Mouse (Mus musculus) neural tube, embryonic 11.5 days (tissue): ENCODE results near the gene Rab1a. TPM values are rescaled to one million over a fixed set of nuclear protein-coding genes. Genes with fewer than 3 reads are reported as not detected.

Experiments used
- ATAC-seq: fragments of 200-750 bp; cut with Nextera tagmentation; 2 replicates; pipeline ENCODE4 v1.8.0; 2017; ENCODE audit warnings: moderate number of reproducible peaks, mild to moderate bottlenecking, moderate TSS enrichment, moderate library complexity; ENCODE audit not compliant: insufficient read depth, low FRiP score, low TSS enrichment
- DNase-seq: peaks from one replicate; pipeline ENCODE4 v3.0.0-alpha.2; 2015; ENCODE audit warnings: low spot score
- H3K27ac ChIP-seq: fragments of 300-500 bp; sonication (generic); 2 replicates; pipeline ENCODE4 v1.5.1; 2014; ENCODE audit warnings: low read depth, mild to moderate bottlenecking, low read length
- H3K27me3 ChIP-seq: fragments of 300-500 bp; sonication (generic); 2 replicates; pipeline ENCODE4 v1.6.1; 2014; ENCODE audit warnings: mild to moderate bottlenecking, low read length, mixed read lengths; ENCODE audit not compliant: control insufficient read depth, insufficient read depth
- H3K36me3 ChIP-seq: fragments of 300-500 bp; sonication (generic); 2 replicates; pipeline ENCODE4 v1.6.1; 2014; ENCODE audit warnings: mild to moderate bottlenecking, low read length, moderate library complexity, mixed read lengths; ENCODE audit not compliant: control insufficient read depth, insufficient read depth
- H3K4me1 ChIP-seq: fragments of 300-500 bp; sonication (generic); 2 replicates; pipeline ENCODE4 v1.6.1; 2014; ENCODE audit warnings: low read length, mixed read lengths; ENCODE audit not compliant: control insufficient read depth, insufficient read depth
- H3K4me2 ChIP-seq: fragments of 300-500 bp; sonication (generic); 2 replicates; pipeline ENCODE4 v1.6.1; 2014; ENCODE audit warnings: low read depth, mild to moderate bottlenecking, moderate library complexity
- H3K4me3 ChIP-seq: fragments of 300-500 bp; sonication (generic); 2 replicates; pipeline ENCODE4 v1.5.1; 2014; ENCODE audit warnings: low read depth, low read length
- H3K9ac ChIP-seq: fragments of 300-500 bp; sonication (generic); 2 replicates; pipeline ENCODE4 v1.6.1; 2014; ENCODE audit warnings: mild to moderate bottlenecking, low read length
- H3K9me3 ChIP-seq: fragments of 300-500 bp; sonication (generic); 2 replicates; pipeline ENCODE4 v1.6.1; 2016; ENCODE audit warnings: low read length; ENCODE audit not compliant: control insufficient read depth
- WGBS: fragments of 180-500 bp; shearing (Covaris S2); extraction: QIAGEN DNeasy Blood & Tissue Kit; methylation state at CpG from one replicate; pipeline ENCODE4 v1.1.7; 2014; 5-methylcytosine and 5-hydroxymethylcytosine counted together
- polyA plus RNA-seq: library from polyadenylated mRNA; unstranded; fragments of >200 nt; fragmentation: Nextera tagmentation; extraction: Ambion mirVana; gene quantifications from 2 replicates; pipeline ENCODE4 v1.2.1, GENCODE M21; 2014

Rab1a gene
- polyA plus RNA-seq, 1 experiment from 2014 or later: 253 TPM

DNA sequence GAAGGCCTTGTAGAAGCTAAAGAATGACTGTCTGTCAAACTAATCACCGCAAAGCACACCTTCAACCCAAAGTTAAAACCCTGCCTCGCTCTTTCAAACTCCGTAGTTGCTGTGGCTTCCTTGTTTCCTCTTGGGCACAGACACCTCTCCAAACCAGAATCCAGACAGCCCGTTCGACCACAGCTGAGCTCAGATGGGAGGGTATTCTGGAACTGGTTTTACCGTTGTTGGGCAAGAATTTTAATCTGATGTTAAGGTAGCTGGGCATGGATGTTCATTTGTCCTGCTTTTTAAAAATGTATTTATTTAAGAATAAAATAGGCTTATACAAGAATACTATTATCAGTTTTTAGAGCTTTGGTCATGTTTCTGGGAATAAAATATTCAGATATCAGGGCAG is 14.0 kb upstream of the Rab1a start:
- Histone ChIP-seq H3K4me1 (no peaks in the 10 kb centered on the region), H3K9ac (no peak overlapping the region), H3K27me3 (no peaks in the 10 kb centered on the region), H3K4me2 (no peak overlapping the region), H3K4me3 (no peak overlapping the region), H3K36me3 (no peaks in the 10 kb centered on the region), H3K9me3 (no peaks in the 10 kb centered on the region), H3K27ac (no peak overlapping the region)
- no peak for ATAC-seq
- WGBS: 78% methylated on average over 6 of the region's 6 CpGs
- DNase-seq: no peak

DNA sequence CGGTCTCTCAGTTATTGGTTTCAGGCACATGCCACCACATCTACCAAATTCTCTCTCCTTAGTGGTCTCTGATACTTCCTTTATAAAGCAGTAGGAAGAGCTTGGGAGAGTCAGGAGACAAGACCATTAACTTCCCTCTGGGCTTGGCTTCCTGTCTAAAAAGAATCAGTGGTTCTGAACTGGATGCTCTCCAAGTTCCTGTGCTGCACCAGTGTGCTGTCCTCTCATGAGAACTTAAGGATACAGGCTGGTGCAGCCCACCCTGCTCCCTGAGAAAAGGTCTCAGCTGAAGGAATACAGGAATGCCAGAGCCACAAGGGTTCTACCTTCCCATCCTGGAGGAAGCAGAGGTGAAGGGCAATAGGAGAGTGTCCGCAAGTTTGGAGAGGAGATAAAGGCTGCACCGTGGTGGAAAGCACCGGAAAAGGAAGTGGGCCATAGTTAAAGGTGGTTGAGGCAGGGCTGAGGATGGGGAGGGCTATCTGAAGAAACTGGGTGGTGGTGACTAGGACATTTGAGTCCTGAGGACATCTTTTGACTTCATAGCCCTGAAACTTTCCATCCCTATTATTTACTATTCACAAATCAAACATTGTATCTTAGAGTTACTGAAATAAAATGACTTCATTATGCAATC is 8.0 kb upstream of the Rab1a start:
- ATAC-seq (no peak), DNase-seq (no peak)
- no peak overlapping the region for H3K9ac ChIP-seq
- no peak overlapping the region for H3K4me3 ChIP-seq
- no peaks in the 10 kb centered on the region for H3K36me3 ChIP-seq
- no peaks in the 10 kb centered on the region for H3K27me3 ChIP-seq
- WGBS: 90% methylated on average over 4 of the region's 4 CpGs
- no peaks in the 10 kb centered on the region for H3K4me1 ChIP-seq
- H3K4me2 ChIP-seq: no peak overlapping the region
- H3K9me3 ChIP-seq: no peaks in the 10 kb centered on the region
- no peak overlapping the region for H3K27ac ChIP-seq

DNA sequence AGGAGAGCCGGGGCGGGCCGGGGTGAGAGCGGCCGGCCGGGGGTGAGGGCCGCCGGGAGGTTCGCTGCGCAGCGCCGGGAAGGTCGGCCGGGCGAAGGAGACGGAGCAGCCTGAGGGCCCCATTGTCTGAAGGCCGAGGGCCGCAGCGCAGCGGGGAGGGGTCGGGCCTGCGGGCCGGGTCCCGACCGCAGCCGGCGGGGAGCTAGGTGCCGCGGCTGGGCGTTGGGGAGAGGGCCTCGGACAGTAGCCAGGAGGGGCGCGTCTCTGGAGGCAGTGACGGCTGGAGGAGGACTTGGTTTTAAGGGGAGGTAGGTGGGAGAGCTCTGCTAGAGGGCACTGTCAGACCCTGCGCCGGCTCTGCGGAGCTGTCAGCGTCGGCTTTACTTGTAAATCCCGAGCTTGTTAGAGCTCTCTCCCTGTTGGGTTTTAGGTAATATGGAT is 449 bp downstream of the Rab1a start:
- H3K4me3 ChIP-seq: peak overlapping the region; percentile 98
- ATAC-seq (peak; percentile 22; the same call in 1 of the 2 replicates), DNase-seq (peak; percentile 62)
- H3K27me3 ChIP-seq: no peaks in the 10 kb centered on the region
- WGBS: 0% methylated on average over 36 of the region's 40 CpGs
- no peaks in the 10 kb centered on the region for H3K9me3 ChIP-seq
- H3K27ac ChIP-seq: peak overlapping the region; percentile 93
- H3K4me1 ChIP-seq: peaks cover 15% of the 10 kb centered on the region
- no peaks in the 10 kb centered on the region for H3K36me3 ChIP-seq
- peak overlapping the region; percentile 71 for H3K4me2 ChIP-seq
- H3K9ac ChIP-seq: peak overlapping the region; percentile 93

DNA sequence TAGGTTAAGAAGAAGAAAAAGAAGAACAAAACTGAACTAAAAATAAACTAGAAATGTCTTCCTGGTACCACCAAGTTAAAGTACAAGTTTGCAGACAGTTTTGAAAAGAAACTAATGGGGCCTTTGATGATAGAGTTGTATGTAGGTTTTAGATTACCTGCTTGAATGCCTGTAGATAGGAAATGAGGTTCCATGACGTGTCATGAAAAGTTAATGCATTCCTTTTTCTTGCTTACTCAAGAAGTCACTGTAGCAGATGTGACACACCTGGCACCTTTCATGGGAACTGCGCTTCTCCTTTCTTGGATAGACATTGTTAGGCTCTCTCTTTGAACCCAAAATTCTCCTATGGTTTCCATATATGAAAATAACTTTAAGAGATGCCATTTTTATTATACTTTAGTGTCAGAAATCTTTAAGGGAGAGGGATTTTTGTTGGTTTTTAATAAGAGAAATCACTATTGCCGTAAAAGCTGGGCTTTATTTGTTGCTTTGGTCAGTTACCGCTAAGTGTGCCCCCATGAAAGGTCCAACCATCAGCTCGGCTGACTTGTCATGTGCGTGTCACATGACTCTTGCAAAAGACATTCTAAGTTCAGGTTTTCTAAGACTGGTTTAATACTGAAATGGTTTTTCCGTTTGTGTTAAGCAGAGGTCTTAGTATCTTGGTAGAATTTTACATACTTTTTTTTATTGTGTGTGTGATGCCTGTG is 1.2 kb downstream of the Rab1a start:
- Histone ChIP-seq H3K36me3 (no peaks in the 10 kb centered on the region), H3K4me2 (peak overlapping the region; percentile 71), H3K9ac (peak overlapping the region; percentile 93), H3K27me3 (no peaks in the 10 kb centered on the region), H3K4me3 (peak overlapping the region; percentile 98), H3K27ac (no peak overlapping the region), H3K9me3 (no peaks in the 10 kb centered on the region), H3K4me1 (peaks cover 15% of the 10 kb centered on the region)
- 71% methylated on average over 7 of the region's 7 CpGs for WGBS
- ATAC-seq (no peak), DNase-seq (no peak)

DNA sequence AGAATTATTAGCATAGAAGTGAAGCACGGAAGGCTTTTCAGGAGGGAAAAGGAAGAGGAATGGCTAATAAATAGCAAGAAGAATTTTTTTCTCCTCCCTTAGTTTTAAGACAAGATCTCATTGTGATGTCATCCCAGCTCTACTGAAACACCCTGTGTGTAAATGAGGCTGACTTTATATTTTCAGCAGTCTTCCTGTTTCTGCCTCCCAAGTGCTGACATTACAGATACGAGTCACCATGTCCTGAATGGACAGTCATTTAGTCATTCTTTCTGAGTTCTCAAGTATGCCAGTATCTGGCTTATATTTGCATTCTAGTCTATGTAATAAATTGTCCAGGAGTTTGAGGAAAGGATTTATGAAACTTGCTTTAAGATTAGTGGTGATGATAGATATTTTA is 3.1 kb downstream of the Rab1a start:
- Histone ChIP-seq H3K9me3 (no peaks in the 10 kb centered on the region), H3K4me3 (no peak overlapping the region), H3K27me3 (no peaks in the 10 kb centered on the region), H3K36me3 (no peaks in the 10 kb centered on the region), H3K27ac (no peak overlapping the region), H3K4me2 (no peak overlapping the region), H3K4me1 (peaks cover 15% of the 10 kb centered on the region), H3K9ac (no peak overlapping the region)
- DNase-seq (no peak), ATAC-seq (no peak)
- 88% methylated on average over 2 of the region's 2 CpGs for WGBS

DNA sequence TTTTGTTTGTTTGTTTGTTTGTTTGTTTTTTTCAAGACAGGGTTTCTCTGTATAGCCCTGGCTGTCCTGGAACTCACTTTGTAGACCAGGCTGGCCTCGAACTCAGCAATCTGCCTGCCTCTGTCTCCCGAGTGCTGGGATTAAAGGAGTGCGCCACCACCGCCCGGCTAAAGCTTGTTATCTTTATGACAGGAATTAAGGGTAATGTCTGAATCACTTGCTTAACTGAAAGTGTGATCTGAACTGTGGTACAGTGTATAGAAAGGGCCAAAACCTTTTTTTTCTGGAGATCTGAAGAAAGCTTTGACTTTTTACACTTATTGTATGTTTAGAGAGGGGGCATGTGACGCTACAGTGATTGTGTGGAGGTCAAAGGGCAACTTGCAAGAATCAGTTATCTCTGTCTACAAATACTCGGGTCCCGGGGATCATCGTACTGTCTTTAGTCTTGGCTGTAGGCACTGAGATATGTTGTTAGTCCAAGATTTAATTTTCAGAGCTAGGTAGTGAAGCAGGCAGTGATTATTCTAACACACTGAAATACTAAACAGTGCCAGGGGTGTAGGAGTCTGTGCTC is 3.7 kb downstream of the Rab1a start:
- no peak overlapping the region for H3K4me3 ChIP-seq
- no peak overlapping the region for H3K9ac ChIP-seq
- no peak for ATAC-seq
- H3K4me2 ChIP-seq: no peak overlapping the region
- no peak for DNase-seq
- H3K27me3 ChIP-seq: no peaks in the 10 kb centered on the region
- H3K4me1 ChIP-seq: peaks cover 15% of the 10 kb centered on the region
- no peaks in the 10 kb centered on the region for H3K36me3 ChIP-seq
- H3K9me3 ChIP-seq: no peaks in the 10 kb centered on the region
- H3K27ac ChIP-seq: no peak overlapping the region
- WGBS: 88% methylated on average over 9 of the region's 9 CpGs

DNA sequence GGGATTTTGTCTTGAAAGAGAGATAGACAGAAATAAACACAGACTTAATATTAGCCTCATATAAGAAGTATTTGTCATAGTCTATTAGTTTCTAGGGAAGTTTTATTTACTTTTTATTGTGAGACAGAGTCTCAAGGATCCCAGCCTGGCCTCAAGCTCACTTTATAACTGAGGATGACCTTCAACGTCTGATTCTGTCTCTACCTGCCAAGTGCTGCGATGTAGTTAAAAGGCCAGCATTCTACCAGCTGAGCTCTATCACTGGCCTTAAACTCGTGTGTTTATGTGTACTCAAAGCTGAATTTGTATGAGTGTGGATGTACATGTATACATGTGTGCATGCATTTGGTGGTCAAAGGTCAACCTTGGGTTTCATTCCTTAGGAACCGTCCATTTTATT is 4.3 kb downstream of the Rab1a start:
- WGBS: 92% methylated on average over 4 of the region's 4 CpGs
- Histone ChIP-seq H3K9me3 (no peaks in the 10 kb centered on the region), H3K4me1 (peaks cover 15% of the 10 kb centered on the region), H3K27me3 (no peaks in the 10 kb centered on the region), H3K4me2 (no peak overlapping the region), H3K9ac (no peak overlapping the region), H3K36me3 (no peaks in the 10 kb centered on the region), H3K4me3 (no peak overlapping the region), H3K27ac (no peak overlapping the region)
- DNase-seq: no peak
- no peak for ATAC-seq

DNA sequence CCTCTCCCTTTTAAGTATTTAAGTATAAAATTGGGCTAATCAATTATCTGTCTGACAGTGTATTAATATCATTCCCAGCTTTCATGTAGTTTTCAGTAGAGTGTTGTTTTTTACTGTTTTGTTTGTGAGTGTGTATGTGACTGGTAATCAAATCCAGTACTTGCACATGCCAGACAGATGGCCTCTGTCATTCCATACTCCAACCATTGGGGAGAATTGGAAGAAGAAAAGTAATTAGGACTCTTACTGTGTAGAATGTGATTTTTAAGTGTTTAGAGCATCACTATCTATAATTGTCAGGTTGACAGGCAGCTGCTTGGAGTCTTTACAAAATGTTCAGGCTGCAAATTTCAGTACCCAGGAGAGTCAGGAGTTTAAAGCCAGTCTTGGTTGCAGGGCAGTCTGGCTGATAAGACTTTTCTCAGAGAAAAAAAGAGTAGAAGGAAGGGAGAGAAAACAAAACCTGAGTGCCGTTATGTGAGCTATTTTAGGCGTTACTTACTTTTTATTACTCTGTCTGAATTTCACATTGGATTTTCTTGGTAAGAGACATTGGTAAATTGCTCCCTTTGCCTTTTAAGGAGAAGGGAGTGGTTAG is 5.5 kb downstream of the Rab1a start:
- ATAC-seq: no peak

More for the DNA sequence above, 5.5 kb downstream of the Rab1a start:
- peaks cover 15% of the 10 kb centered on the region for H3K4me1 ChIP-seq
- H3K36me3 ChIP-seq: no peaks in the 10 kb centered on the region
- H3K9me3 ChIP-seq: no peaks in the 10 kb centered on the region
- DNase-seq: no peak
- WGBS: 85% methylated on average over 2 of the region's 2 CpGs
- no peaks in the 10 kb centered on the region for H3K27me3 ChIP-seq
- no peak overlapping the region for H3K4me2 ChIP-seq
- no peak overlapping the region for H3K9ac ChIP-seq
- H3K27ac ChIP-seq: no peak overlapping the region
- no peak overlapping the region for H3K4me3 ChIP-seq
